Mouse (Mus musculus) embryo, embryonic 11 days (tissue): ENCODE measurements around the gene Hand1.

Experiments
- DNase-seq: peaks from one replicate; pipeline ENCODE4 v3.0.0-alpha.2; 2015

The Hand1 gene

DNA sequence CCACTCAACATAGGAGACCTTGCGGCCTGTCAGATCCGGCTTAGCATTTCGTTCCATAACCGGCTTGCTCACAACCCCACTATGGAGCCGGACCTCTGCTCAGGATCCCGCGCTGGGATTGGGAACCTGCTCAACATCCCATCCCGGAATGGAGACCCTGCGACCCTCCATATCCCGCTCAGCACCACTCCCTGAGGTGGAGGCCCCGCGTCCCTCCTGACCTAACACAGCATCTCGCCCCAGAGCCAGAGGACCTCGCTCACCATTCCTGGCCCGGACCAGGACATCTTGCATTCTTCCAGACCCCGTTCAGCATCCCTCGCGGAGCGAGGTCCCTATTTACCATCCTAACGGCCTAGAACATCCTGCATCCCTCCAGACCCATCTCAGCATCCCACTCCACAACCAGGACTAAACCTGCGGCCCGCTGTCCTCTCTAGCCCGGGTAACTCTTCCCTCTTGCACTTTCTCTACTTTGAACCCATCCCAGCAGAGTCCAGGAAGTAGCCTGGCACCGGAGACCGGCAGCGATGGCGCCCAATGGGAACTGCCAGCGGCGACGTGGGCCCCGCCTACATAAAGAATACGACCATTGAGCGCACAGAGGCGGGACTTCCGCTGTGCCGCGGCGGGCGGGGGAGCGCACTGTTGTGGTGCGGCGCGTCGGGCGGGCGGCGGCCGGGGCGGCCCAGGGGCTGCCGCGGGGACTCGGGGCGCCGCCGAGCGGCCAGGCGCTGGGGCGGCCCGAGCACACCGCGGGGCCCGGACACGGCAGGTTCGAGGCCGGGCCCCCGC, 31.4 kb downstream of the Hand1 start, which contains the start of gene Sap30l:
Gene Sap30l, plus strand, starts transcription at position 667 of the 795 bp plus-strand sequence.
- DNase-seq, result peak; percentile 99

DNA sequence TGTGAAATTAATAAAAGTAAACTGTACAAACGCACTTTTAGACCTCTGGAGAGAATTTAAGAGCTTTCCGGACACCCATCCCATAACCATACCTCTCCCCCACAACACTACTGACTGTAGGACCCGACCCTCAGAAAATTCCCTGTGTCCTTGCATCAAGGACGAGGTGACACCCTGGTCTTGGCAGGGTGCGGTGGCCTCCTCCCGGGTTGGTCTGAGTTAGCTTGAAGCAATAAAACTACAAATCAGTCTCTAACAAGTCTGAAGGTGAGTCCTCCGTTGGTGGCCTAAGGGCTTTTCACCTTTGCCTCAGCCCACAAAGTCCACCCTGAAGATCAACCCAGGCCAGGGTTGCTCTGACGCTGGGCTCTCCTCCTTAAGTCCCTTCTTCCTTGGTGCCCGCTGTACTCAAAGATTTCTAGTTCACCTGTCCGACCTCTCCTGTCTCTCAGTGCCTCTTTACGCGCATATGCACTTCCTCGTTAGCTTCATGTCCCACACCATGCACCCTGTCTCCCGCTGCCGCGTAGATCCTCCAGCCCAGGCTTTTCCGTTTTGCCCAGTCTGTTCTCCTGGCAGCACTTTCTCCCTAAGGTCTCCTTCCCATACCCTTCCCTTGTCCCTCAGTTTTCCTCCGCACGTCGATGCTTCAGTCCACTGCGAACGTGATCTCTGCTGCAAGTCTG, 32.2 kb downstream of the Hand1 start:
- DNase-seq, result no peak

DNA sequence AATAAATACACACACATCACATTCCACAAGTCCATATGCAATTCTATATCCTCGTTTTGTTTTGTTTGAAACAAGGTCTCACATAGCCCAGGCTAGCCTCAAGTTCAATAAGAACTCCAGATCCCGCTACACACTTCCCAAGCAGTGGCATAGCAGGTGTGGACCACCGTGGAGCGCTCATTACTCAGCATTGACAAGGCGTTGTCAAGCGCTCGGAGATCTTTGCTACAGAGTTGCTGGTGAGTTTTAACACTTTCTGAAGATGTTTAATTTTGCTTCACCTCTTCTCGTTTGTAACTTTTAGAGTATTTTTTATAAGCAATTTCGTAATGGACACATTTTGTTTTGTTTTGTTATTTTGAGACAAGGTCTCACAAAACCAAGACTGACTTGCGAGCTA, 33.2 kb downstream of the Hand1 start:
- DNase-seq, result no peak

- no peak for DNase-seq
Measured at GRCm38 (mm10) chr11:57797828-57798227, 34.8 kb downstream of the Hand1 start.

GRCm38 (mm10) chr11:57795086-57795485, 37.5 kb downstream of the Hand1 start:
- no peak for DNase-seq

GRCm38 (mm10) chr11:57790866-57791535, 41.6 kb downstream of the Hand1 start:
- DNase-seq, result no peak

DNA sequence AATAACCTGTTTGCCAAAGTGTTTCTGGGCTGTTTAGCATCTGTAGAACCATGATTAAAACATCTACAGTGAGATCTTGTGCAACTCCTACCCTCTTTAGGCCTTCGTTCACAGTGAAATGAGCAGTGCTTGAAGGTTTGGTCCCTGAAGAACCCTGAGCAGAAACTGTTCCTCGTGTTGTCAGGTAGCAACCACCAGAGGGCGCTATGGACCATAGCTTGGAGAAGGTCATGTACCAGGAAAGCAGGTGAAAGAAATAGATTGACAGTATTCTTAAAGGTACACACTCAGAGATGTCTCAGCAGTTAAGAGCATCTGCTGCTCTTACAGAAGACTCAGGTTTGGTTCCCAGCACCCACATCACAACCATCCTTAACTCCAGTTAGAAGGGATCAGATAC, 44.7 kb downstream of the Hand1 start:
- DNase-seq, result no peak

- DNase-seq, result peak; percentile 59
Measured at GRCm38 (mm10) chr11:57786616-57787418, 45.8 kb downstream of the Hand1 start.

- no peak for DNase-seq
Measured at GRCm38 (mm10) chr11:57779824-57780223, 52.8 kb downstream of the Hand1 start.
